Mouse (Mus musculus): Measurements from ENCODE around the gene Arhgef7. TPM values are rescaled to one million over a fixed set of nuclear protein-coding genes. Genes with fewer than 3 reads are reported as not detected.
A peak's percentile ranks its signal among the peaks of the same experiment; 100 is the strongest.

Gene Arhgef7
- total RNA-seq, 2 experiments from 2014 or later: 53.1 to 70.4 TPM

DNA sequence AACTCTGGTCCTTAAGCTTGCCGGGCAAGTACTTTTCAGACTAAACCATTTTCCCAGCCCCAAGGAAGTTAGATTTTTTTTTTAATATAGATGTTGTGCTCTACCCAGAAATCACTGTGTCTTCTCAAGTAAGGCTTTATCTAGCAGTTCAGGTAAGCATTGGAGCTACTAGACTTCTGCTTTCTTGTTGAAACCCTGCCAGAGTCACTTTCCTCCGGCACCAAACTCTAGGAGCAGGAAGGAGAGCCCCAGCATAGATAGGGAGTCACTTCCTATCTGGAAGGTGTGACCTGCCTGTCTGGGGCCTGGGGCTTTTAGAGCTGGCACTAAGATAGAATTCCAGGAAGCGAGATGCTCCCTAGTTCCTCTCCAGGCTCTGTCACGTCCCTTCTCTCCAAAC, 10.3 kb upstream of the Arhgef7 start:
- no peak for DNase-seq

GRCm38 (mm10) chr8:11727273-11727650, 259 bp upstream of the Arhgef7 start:
- DNase-seq: peak; percentile 12

- peak; percentile 14 for DNase-seq
These were observed 1.2 kb downstream of the Arhgef7 start for GRCm38 (mm10) chr8:11728482-11729295.

GRCm38 (mm10) chr8:11730271-11730940, 2.9 kb downstream of the Arhgef7 start:
- DNase-seq: no peak

GRCm38 (mm10) chr8:11735672-11736235, 8.2 kb downstream of the Arhgef7 start:
- DNase-seq: no peak

GRCm38 (mm10) chr8:11737096-11737495, 9.6 kb downstream of the Arhgef7 start:
- no peak for DNase-seq

DNA sequence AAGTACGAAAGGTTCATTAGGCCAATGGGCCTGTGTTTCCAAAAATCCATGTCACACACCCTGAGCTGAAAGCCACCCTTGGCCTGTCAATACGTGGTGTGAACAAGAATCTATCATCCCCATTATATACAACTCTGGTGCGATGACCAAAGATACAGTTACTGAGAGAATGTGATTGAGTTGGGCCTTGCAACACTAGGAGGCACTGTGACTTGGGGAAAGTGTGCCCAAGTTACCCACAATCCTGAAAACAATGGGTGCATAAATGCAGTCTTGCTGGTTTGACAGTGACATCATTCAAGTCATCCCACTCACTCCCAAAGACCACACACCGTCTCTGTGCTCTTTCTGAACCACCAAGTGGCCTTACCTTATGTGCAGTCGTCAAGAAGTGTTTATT, 11.6 kb downstream of the Arhgef7 start:
- DNase-seq: no peak

GRCm38 (mm10) chr8:11740857-11741256, 13.3 kb downstream of the Arhgef7 start:
- DNase-seq: no peak

DNA sequence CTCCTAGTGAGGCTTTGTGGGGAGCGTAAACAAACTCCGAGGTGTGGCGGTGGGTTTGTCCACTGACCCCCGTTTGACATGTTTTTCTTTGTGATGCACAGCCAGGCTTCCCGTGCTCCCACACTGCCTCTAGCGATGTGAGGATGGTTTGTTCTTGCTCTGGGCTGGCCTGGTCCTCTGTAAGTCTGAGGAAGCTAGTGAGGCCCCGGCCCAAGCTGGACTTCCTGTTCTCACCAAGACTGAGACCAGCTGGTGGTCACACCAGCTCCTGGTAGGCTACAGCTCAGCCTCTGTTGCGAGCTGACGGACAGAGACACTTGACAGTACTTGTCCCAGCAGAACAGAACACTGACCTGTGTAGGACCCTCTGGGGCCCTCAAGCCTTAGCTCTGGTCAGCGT, 16.1 kb downstream of the Arhgef7 start:
- DNase-seq: no peak

DNA sequence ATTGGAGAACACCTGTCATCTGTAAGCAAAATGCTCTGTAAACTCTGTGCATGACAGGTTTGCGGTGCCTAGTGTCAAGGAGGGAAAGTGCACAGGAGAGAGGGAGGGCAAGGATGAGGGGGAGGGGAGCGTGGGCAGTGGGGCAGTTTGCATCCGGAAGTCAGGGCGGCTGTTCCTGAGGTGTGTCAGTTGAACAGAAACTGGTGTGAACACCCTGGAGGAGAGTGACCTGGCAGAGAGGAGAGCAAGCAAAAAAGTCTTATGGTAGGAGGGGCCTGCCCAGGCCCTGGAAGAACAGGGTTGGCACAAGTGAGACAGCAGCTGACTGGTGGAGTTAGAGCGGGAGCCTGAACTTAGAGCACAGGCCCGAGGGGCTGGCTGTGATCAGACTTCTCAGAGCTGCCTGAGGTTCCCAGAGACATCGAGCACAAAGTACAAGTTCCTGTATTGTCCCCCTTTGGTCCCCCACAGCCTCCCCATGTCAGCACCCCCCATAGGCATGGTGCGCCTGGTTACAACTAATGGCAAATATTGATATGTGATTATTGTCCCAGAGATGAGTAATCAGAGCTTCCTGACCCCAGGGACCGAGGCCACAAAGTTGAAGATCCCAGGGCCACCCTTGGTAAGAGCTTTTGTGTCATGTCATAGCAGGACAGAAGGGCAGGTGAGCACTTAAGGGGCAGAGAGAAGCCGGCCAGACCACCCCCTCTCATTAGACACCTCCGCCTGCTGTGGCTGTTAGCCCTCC, 19.5 kb downstream of the Arhgef7 start:
- DNase-seq: no peak

DNA sequence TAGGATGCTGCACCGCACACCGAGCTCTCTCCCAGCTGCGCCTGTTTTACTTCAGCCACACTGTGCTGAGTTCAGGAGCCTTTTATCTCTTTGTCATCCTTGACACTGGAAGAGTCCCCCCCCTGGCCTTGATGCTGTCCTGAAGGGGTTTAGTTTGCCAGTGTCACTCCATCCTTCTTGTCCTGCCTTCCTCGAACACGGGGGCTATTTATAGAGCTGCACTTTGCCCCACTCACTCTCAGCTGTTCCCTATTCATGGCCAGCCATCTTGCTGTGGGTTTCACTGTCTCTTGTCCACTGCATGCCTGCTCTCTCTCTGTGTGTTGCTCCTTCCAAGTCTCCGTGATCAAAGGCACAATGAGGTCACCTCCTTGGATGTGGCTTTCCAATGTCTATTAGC, 22.0 kb downstream of the Arhgef7 start:
- no peak for DNase-seq

GRCm38 (mm10) chr8:11752338-11752737, 24.8 kb downstream of the Arhgef7 start:
- no peak for DNase-seq

DNA sequence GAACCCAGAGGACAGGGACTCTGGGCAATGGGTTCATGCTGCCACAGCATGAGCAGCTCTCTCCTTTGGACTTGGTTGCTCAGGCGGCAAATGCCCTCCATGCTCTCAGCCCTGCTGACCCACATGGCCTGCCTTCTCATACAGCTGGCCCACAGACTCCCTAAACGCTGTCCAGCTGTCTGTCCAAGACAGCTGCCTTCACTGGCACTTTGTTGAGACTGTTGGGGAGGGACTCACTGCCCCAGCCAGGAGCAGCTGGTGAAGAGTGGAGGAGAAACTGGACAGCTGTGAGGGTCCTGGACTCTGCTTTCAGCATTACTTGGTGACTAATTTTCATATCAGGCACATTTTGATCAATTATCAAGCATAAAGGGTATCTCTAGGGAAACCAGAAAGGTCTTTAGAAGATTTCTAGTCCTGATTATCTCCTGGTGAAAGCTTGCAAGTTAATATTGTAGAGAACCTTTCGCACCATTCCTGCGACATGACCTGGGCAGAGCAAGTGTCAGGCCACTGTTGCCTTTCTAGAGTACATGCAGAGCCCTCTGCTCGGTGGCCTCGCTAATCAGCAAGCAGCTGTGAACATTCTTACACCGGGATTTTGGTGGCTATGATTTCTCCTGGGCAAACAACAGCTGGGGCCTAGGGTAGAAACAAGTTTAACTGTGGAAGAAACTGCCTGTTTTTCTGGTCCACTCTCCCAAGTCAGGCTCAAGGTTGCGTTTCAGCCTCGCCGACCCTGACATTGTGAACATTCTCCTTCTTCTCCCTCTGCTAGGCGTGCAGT, 25.8 kb downstream of the Arhgef7 start:
- no peak for DNase-seq

- no peak for DNase-seq
These were observed 27.2 kb downstream of the Arhgef7 start for GRCm38 (mm10) chr8:11754723-11755122.

DNA sequence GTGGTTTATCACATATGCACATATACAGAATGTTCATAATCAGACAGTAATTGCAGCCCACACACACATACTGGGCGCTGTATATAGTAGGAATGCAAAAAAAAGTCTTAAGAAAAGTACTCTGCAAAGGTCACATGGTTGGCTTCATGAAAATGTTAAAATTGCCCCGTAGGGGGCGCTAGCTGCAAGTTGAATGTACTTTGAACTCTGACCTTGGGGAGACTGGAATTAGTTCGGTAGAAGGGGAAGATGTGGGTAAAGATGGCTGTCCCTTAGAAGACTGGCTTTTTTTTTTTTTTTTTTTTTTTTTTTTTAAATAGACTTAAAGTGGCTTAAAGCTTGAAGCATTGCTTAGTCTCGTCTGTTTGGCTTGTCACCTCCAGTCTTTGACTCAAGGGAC, 28.4 kb downstream of the Arhgef7 start:
- peak; percentile 85 for DNase-seq

GRCm38 (mm10) chr8:11757568-11758481, 30.3 kb downstream of the Arhgef7 start:
- peak; percentile 98 for DNase-seq

- no peak for DNase-seq
These were observed 31.2 kb downstream of the Arhgef7 start for GRCm38 (mm10) chr8:11758482-11759281.

GRCm38 (mm10) chr8:11761551-11761950, 34.0 kb downstream of the Arhgef7 start:
- no peak for DNase-seq

- DNase-seq: no peak
These were observed 34.5 kb downstream of the Arhgef7 start for GRCm38 (mm10) chr8:11762048-11762447.

DNA sequence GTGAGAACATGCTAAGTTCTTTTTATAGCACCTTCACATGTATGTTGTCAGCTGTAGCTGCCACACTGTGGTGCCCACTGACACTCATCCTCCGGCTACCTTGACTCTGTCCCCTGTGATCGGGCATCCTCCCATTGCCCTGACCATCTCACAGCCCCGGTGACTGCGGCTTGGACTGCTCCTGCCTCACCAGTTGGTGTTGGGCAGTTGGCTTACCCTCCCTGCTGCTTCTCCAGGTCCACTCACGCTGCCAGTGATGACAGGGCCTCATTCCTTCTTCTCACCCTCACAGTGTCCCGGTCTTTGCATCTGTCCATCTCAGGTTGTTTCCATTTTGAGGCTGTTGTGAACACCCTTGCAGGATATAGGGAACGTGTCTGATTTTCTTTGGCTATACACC, 35.3 kb downstream of the Arhgef7 start:
- DNase-seq: no peak

All from adrenal gland, postnatal 10 days (tissue).